Mouse (Mus musculus) neural tube, embryonic 12.5 days (tissue): Measurements from ENCODE around the gene Gm21885. TPM values are rescaled to one million over a fixed set of nuclear protein-coding genes. Genes with fewer than 3 reads are reported as not detected.
A peak's percentile ranks its signal among the peaks of the same experiment; 100 is the strongest.

Source experiments
- ATAC-seq: fragments of 200-750 bp; cut with Nextera tagmentation; 2 replicates; pipeline ENCODE4 v1.8.0; 2017; ENCODE audit warnings: low read depth, mild to moderate bottlenecking, moderate TSS enrichment, moderate library complexity; ENCODE audit not compliant: low FRiP score
- H3K27ac ChIP-seq: fragments of 300-500 bp; sonication (generic); 2 replicates; pipeline ENCODE4 v1.5.1; 2016
- H3K27me3 ChIP-seq: fragments of 300-500 bp; sonication (generic); replicated peaks from 2 replicates; pipeline ENCODE4 v1.6.1; 2016; ENCODE audit warnings: mild to moderate bottlenecking
- H3K36me3 ChIP-seq: fragments of 300-500 bp; sonication (generic); 2 replicates; pipeline ENCODE4 v1.6.1; 2016; ENCODE audit warnings: mild to moderate bottlenecking
- H3K4me1 ChIP-seq: fragments of 300-500 bp; sonication (generic); 2 replicates; pipeline ENCODE4 v1.6.1; 2016
- H3K4me2 ChIP-seq: fragments of 300-500 bp; sonication (generic); replicated peaks from 2 replicates; pipeline ENCODE4 v1.6.1; 2016; ENCODE audit warnings: mild to moderate bottlenecking
- H3K4me3 ChIP-seq: fragments of 300-500 bp; sonication (generic); 2 replicates; pipeline ENCODE4 v1.5.1; 2016
- H3K9ac ChIP-seq: fragments of 300-500 bp; sonication (generic); 2 replicates; pipeline ENCODE4 v1.6.1; 2016; ENCODE audit warnings: mild to moderate bottlenecking
- H3K9me3 ChIP-seq: fragments of 300-500 bp; sonication (generic); 2 replicates; pipeline ENCODE4 v1.6.1; 2016; ENCODE audit warnings: mild to moderate bottlenecking
- WGBS: fragments of 180-500 bp; shearing (Covaris S2); methylation state at CpG from one replicate; pipeline ENCODE4 v1.1.7; 2016; 5-methylcytosine and 5-hydroxymethylcytosine counted together
- polyA plus RNA-seq: library from polyadenylated mRNA; unstranded; fragments of >200 nt; fragmentation: Nextera tagmentation; extraction: Ambion mirVana; gene quantifications from 2 replicates; pipeline ENCODE4 v1.2.1, GENCODE M21; 2016

The Gm21885 gene
- not detected in 2 replicates for polyA plus RNA-seq

- 88% methylated on average over 11 of the region's 11 CpGs for WGBS
Observed at GRCm38 (mm10) chr11:94281199-94282181, at the start of gene Gm21885. Gene Gm21885, plus strand, starts transcription at chr11:94281873.

GRCm38 (mm10) chr11:94233405-94233804, 48.3 kb upstream of the Gm21885 start:
- no peak overlapping the region for H3K9ac ChIP-seq
- 78% methylated on average over 6 of the region's 6 CpGs for WGBS
- no peaks in the 10 kb centered on the region for H3K36me3 ChIP-seq
- H3K27me3 ChIP-seq = no peaks in the 10 kb centered on the region; the same call in 1 of the 2 replicates
- no peak for ATAC-seq
- no peaks in the 10 kb centered on the region for H3K9me3 ChIP-seq
- no peak overlapping the region for H3K4me2 ChIP-seq
- H3K4me1 ChIP-seq = peaks cover 8% of the 10 kb centered on the region; the same call in 1 of the 2 replicates
- H3K4me3 ChIP-seq = no peak overlapping the region
- H3K27ac ChIP-seq = no peak overlapping the region

More at GRCm38 (mm10) chr11:94281199-94282181, at the start of gene Gm21885:
- Histone ChIP-seq H3K27me3 (no peaks in the 10 kb centered on the region), H3K4me3 (no peak within 1 kb of the TSS), H3K27ac (no peak within 1 kb of the TSS), H3K4me2 (no peak within 1 kb of the TSS), H3K9me3 (no peaks in the 10 kb centered on the region), H3K36me3 (peaks cover 29% of the 10 kb centered on the region), H3K4me1 (peaks cover 4% of the 10 kb centered on the region; the same call in 1 of the 2 replicates), H3K9ac (no peak within 1 kb of the TSS)
- no peak for ATAC-seq

GRCm38 (mm10) chr11:94234380-94234779, 47.3 kb upstream of the Gm21885 start:
- Histone ChIP-seq H3K9ac (no peak overlapping the region), H3K9me3 (no peaks in the 10 kb centered on the region), H3K4me1 (0 out of 2 replicates have a peak, but pooled peaks cover 3% of the 10 kb centered on the region), H3K36me3 (no peaks in the 10 kb centered on the region), H3K27ac (no peak overlapping the region), H3K4me2 (no peak overlapping the region), H3K27me3 (no peaks in the 10 kb centered on the region; the same call in 1 of the 2 replicates), H3K4me3 (no peak overlapping the region)
- WGBS = 92% methylated on average over 12 of the region's 12 CpGs
- ATAC-seq = no peak

- 89% methylated on average over 8 of the region's 8 CpGs for WGBS
- Histone ChIP-seq H3K27ac (no peak overlapping the region), H3K9ac (no peak overlapping the region), H3K4me2 (no peak overlapping the region), H3K36me3 (no peaks in the 10 kb centered on the region), H3K4me3 (no peak overlapping the region), H3K27me3 (no peaks in the 10 kb centered on the region; the same call in 1 of the 2 replicates), H3K4me1 (0 out of 2 replicates have a peak, but pooled peaks cover 3% of the 10 kb centered on the region), H3K9me3 (no peaks in the 10 kb centered on the region)
- ATAC-seq = no peak
Observed at GRCm38 (mm10) chr11:94234857-94235256, 46.8 kb upstream of the Gm21885 start.

GRCm38 (mm10) chr11:94236074-94236473, 45.6 kb upstream of the Gm21885 start:
- H3K4me1 ChIP-seq = 0 out of 2 replicates have a peak, but pooled peaks cover 3% of the 10 kb centered on the region
- H3K4me3 ChIP-seq = no peak overlapping the region
- H3K27ac ChIP-seq = no peak overlapping the region
- H3K27me3 ChIP-seq = no peaks in the 10 kb centered on the region; the same call in 1 of the 2 replicates
- H3K9ac ChIP-seq = no peak overlapping the region
- no peaks in the 10 kb centered on the region for H3K36me3 ChIP-seq
- 27% methylated on average over 3 of the region's 3 CpGs for WGBS
- no peaks in the 10 kb centered on the region for H3K9me3 ChIP-seq
- H3K4me2 ChIP-seq = peak overlapping the region; percentile 26; the same call in 1 of the 2 replicates
- peak; percentile 88 for ATAC-seq

- Histone ChIP-seq H3K4me3 (no peak overlapping the region), H3K9me3 (no peaks in the 10 kb centered on the region), H3K36me3 (no peaks in the 10 kb centered on the region), H3K4me2 (no peak overlapping the region), H3K4me1 (peaks cover 19% of the 10 kb centered on the region), H3K27ac (no peak overlapping the region), H3K27me3 (no peaks in the 10 kb centered on the region), H3K9ac (no peak overlapping the region)
- WGBS = 91% methylated on average over 8 of the region's 8 CpGs
- no peak for ATAC-seq
Observed at GRCm38 (mm10) chr11:94238786-94239185, 42.9 kb upstream of the Gm21885 start.

- Histone ChIP-seq H3K4me2 (no peak overlapping the region), H3K4me1 (peaks cover 19% of the 10 kb centered on the region), H3K27me3 (0 out of 2 replicates have a peak, but pooled peaks cover under 1% of the 10 kb centered on the region), H3K9me3 (no peaks in the 10 kb centered on the region), H3K9ac (0 out of 2 replicates have a peak overlapping the region, but pooled peaks have one; percentile 17), H3K27ac (no peak overlapping the region), H3K4me3 (no peak overlapping the region), H3K36me3 (no peaks in the 10 kb centered on the region)
- ATAC-seq = no peak
- WGBS = 54% methylated on average over 9 of the region's 9 CpGs
Observed at GRCm38 (mm10) chr11:94239706-94240105, 42.0 kb upstream of the Gm21885 start.

- Histone ChIP-seq H3K4me2 (peak overlapping the region; percentile 61), H3K9me3 (no peaks in the 10 kb centered on the region), H3K36me3 (no peaks in the 10 kb centered on the region), H3K27me3 (0 out of 2 replicates have a peak, but pooled peaks cover 4% of the 10 kb centered on the region), H3K27ac (0 out of 2 replicates have a peak overlapping the region, but pooled peaks have one; percentile 20), H3K4me3 (peak overlapping the region; percentile 9; the same call in 1 of the 2 replicates), H3K9ac (peak overlapping the region; percentile 38), H3K4me1 (peaks cover 30% of the 10 kb centered on the region)
- WGBS = 3% methylated on average over 29 of the region's 29 CpGs
- peak; percentile 63 for ATAC-seq
Observed at GRCm38 (mm10) chr11:94242760-94243421, 38.8 kb upstream of the Gm21885 start.

- H3K27ac ChIP-seq = no peak overlapping the region
- peaks cover 30% of the 10 kb centered on the region for H3K4me1 ChIP-seq
- WGBS = 35% methylated on average over 15 of the region's 15 CpGs
- H3K36me3 ChIP-seq = no peaks in the 10 kb centered on the region
- H3K4me2 ChIP-seq = peak overlapping the region; percentile 61
- H3K9me3 ChIP-seq = no peaks in the 10 kb centered on the region
- 0 out of 2 replicates have a peak, but pooled peaks cover 4% of the 10 kb centered on the region for H3K27me3 ChIP-seq
- H3K4me3 ChIP-seq = 0 out of 2 replicates have a peak overlapping the region, but pooled peaks have one; percentile 9
- 0 out of 2 replicates have a peak overlapping the region, but pooled peaks have one; percentile 38 for H3K9ac ChIP-seq
- peak; percentile 45; the same call in 1 of the 2 replicates for ATAC-seq
Observed at GRCm38 (mm10) chr11:94243422-94244180, 38.1 kb upstream of the Gm21885 start.

GRCm38 (mm10) chr11:94244385-94244784, 37.3 kb upstream of the Gm21885 start:
- H3K4me2 ChIP-seq = no peak overlapping the region
- no peak overlapping the region for H3K4me3 ChIP-seq
- no peak overlapping the region for H3K9ac ChIP-seq
- WGBS = 76% methylated on average over 9 of the region's 9 CpGs
- no peaks in the 10 kb centered on the region for H3K36me3 ChIP-seq
- 0 out of 2 replicates have a peak, but pooled peaks cover 4% of the 10 kb centered on the region for H3K27me3 ChIP-seq
- peaks cover 30% of the 10 kb centered on the region for H3K4me1 ChIP-seq
- no peaks in the 10 kb centered on the region for H3K9me3 ChIP-seq
- ATAC-seq = no peak
- H3K27ac ChIP-seq = no peak overlapping the region
